Mouse (Mus musculus) lung, postnatal 0 days (tissue): ENCODE results near the gene BC048679.

Experiments
- CTCF ChIP-seq: IDR thresholded peaks from 2 replicates; pipeline ENCODE4 v1.5.1; 2016; ENCODE audit warnings: antibody characterized with exemption, mild to moderate bottlenecking
- EP300 ChIP-seq: IDR thresholded peaks from 2 replicates; pipeline ENCODE4 v1.6.1; 2016; ENCODE audit warnings: antibody characterized with exemption, mild to moderate bottlenecking, control low read depth

DNA sequence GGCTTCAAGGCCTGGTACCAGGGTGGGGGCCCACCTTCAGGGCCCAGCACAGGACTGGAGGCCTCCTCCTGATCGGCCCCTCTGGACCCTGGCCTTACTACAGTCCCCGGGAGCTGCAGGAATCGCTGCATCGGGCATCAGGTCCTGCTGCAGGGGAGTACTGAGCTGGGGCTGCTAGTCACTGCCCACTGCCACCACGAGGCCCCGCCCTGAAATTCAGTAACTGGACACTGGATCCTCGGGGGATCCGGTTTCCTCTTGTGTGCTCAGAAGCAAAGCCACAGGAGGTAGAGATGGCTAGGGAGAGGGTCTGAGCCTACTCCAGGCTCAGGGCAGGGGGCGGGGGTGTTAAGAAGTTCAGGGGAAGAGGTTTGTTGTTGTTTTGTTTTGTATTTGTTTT is 8.4 kb downstream of the BC048679 start:
- TF ChIP-seq CTCF = no peak
- TF ChIP-seq EP300 = no peak
